ENCODE assay signal across 7 mouse cellular contexts in genomic region chr19:5756321-5756985, GRCm38 (mm10). TPM values are rescaled to one million over a fixed set of nuclear protein-coding genes. Genes with fewer than 3 reads are reported as not detected.
DNase-seq lines count a peak whose midpoint lies in the region; ATAC-seq and TF ChIP-seq lines count a peak whose summit lies in the region.

No protein-coding gene starts in this region.

- H3K4me2 ChIP-seq in hindbrain, embryonic 11.5 days (replicated peaks; ENCODE audit: low read depth, low read length): peak overlapping the region; percentile 39
- H3K4me2 ChIP-seq in neural tube, embryonic 15.5 days: peak overlapping the region; percentile 26

- no peak overlapping the region for H3K27ac ChIP-seq in ES-E14 (ENCODE audit: insufficient read depth, low read depth, low read length, poor library complexity, severe bottlenecking)
- no peak overlapping the region for H3K27ac ChIP-seq in hindbrain, embryonic 11.5 days (ENCODE audit: low read depth, low read length)
- H3K27ac ChIP-seq in neural tube, embryonic 15.5 days (replicated peaks): no peak overlapping the region

- H3K9me3 ChIP-seq in ES-E14 (ENCODE audit: control insufficient read depth, insufficient read depth, low read depth, low read length): no peaks in the 10 kb centered on the region
- H3K9me3 ChIP-seq in hindbrain, embryonic 11.5 days (ENCODE audit: control insufficient read depth, low read length): no peaks in the 10 kb centered on the region
- no peaks in the 10 kb centered on the region for H3K9me3 ChIP-seq in neural tube, embryonic 15.5 days (replicated peaks)

- H3K4me3 ChIP-seq in ES-E14 (ENCODE audit: insufficient read depth in 1 of 2, low read depth in 1 of 2, low read length in 2 of 2, poor library complexity in 1 of 2, severe bottlenecking in 1 of 2): peak overlapping the region; percentile 54
- H3K4me3 ChIP-seq in hindbrain, embryonic 11.5 days (ENCODE audit: low read depth, low read length): 0 out of 2 replicates have a peak overlapping the region, but pooled peaks have one; percentile 12
- H3K4me3 ChIP-seq in neural tube, embryonic 15.5 days (replicated peaks): no peak overlapping the region

- intact Hi-C loops in left cerebral cortex, postnatal 36 days (cut with DNase I): no loop called here

- H3K4me1 ChIP-seq in ES-E14 (ENCODE audit: control insufficient read depth in 2 of 2, insufficient read depth in 2 of 2, low read length in 2 of 2, poor library complexity in 1 of 2): peaks cover 3 to 16% of the 10 kb centered on the region in 2 experiments; a peak in 2 of 4 replicates
- peaks cover 8% of the 10 kb centered on the region; the same call in 1 of the 2 replicates for H3K4me1 ChIP-seq in hindbrain, embryonic 11.5 days (replicated peaks; ENCODE audit: control insufficient read depth, insufficient read depth, low read length)
- peaks cover 14% of the 10 kb centered on the region for H3K4me1 ChIP-seq in neural tube, embryonic 15.5 days

- H3K27me3 ChIP-seq in hindbrain, embryonic 11.5 days (ENCODE audit: control insufficient read depth, insufficient read depth, low read length): peaks cover 51% of the 10 kb centered on the region
- peaks cover 62% of the 10 kb centered on the region for H3K27me3 ChIP-seq in neural tube, embryonic 15.5 days (replicated peaks)

- in situ Hi-C loops in ES-E14 (cut with MboI; ENCODE audit: low sequenced_read_pairs in 2 of 2, unreplicated experiment in 2 of 2): no loop called here

- H3K9ac ChIP-seq in ES-E14 (ENCODE audit: insufficient read depth, low read depth, low read length, poor library complexity, severe bottlenecking): peak overlapping the region; percentile 33; the same call in 1 of the 2 replicates
- 0 out of 2 replicates have a peak overlapping the region, but pooled peaks have one; percentile 20 for H3K9ac ChIP-seq in hindbrain, embryonic 11.5 days (ENCODE audit: low read depth, low read length)
- H3K9ac ChIP-seq in neural tube, embryonic 15.5 days (replicated peaks): no peak overlapping the region

- H3K36me3 ChIP-seq in ES-E14 (ENCODE audit: control insufficient read depth, insufficient read depth, low read length, poor library complexity, severe bottlenecking): peaks cover 24% of the 10 kb centered on the region
- peaks cover 5% of the 10 kb centered on the region; the same call in 1 of the 2 replicates for H3K36me3 ChIP-seq in hindbrain, embryonic 11.5 days (ENCODE audit: control insufficient read depth, insufficient read depth, low read length)
- peaks cover 40% of the 10 kb centered on the region for H3K36me3 ChIP-seq in neural tube, embryonic 15.5 days

- no peak for ATAC-seq in hindbrain, embryonic 11.5 days (ENCODE audit: low FRiP score)
- ATAC-seq in neural tube, embryonic 15.5 days (ENCODE audit: low FRiP score): peak; percentile 51; the same call in 1 of the 2 replicates

- 6% methylated on average over 29 of the region's 29 CpGs for WGBS in hindbrain, embryonic 11.5 days
- 14% methylated on average over 28 of the region's 29 CpGs for WGBS in neural tube, embryonic 15.5 days

- DNase-seq in ES-E14 (ENCODE audit: low read depth, low spot score) (no peak), ZHBTc4 (ENCODE audit: low read depth, low spot score) (peak; percentile 47)
- DNase-seq in hindbrain, embryonic 11.5 days (ENCODE audit: low spot score): peak; percentile 41
- DNase-seq in left cerebral cortex, postnatal 36 days (ENCODE audit: low spot score in 2 of 2): peak; percentile 76 to 81
- DNase-seq in adrenal gland, adult 18-20 months (ENCODE audit: low spot score in 2 of 2): no peak
- no peak for DNase-seq in urinary bladder, postnatal 14 days (ENCODE audit: low spot score)

TF ChIP-seq in ES-E14, 5 proteins besides CTCF, POLR2A, EP300 and RAD21:
- no peak for TF ChIP-seq MAFK (IDR thresholded peaks at IDR 0.05; ENCODE audit: insufficient read depth, low read depth, low read length)
- no peak for TF ChIP-seq CHD2 (IDR thresholded peaks at IDR 0.05; ENCODE audit: low read depth, low read length)
- TF ChIP-seq ZNF384 (IDR thresholded peaks at IDR 0.05; ENCODE audit: low read depth, low read length): no peak
- TF ChIP-seq HCFC1 (IDR thresholded peaks at IDR 0.05; ENCODE audit: borderline replicate concordance, insufficient read depth, low read length): no peak

RNA-seq across cellular contexts. Expression of gene Scyl1, which starts 14.8 kb away (rescaled TPM):
- 55.6 and 80.8 TPM in 2 replicates for total RNA-seq in ES-E14 (2012; rRNA removed)
- polyA plus RNA-seq in hindbrain, embryonic 11.5 days (2014; fragmentation: Nextera tagmentation; extraction: Ambion mirVana): 47.2 and 55.7 TPM in 2 replicates
- total RNA-seq in left cerebral cortex, postnatal 36 days (2021): 10 to 100 TPM; 90.5 to 98.8 TPM
- polyA plus RNA-seq in neural tube, embryonic 15.5 days (2015; fragmentation: Nextera tagmentation; extraction: Ambion mirVana): 81.6 and 83.1 TPM in 2 replicates
- 100 to 1,000 TPM in 1 of 2 experiments, 10 to 100 TPM in 1; 92.3 to 105 TPM for total RNA-seq in adrenal gland, adult 18-20 months (2021)

RNA-seq across cellular contexts. Expression of gene Ltbp3, which starts 15.7 kb away (rescaled TPM):
- total RNA-seq in ES-E14 (2012; rRNA removed): 7.0 and 7.8 TPM in 2 replicates
- polyA plus RNA-seq in hindbrain, embryonic 11.5 days (2014; fragmentation: Nextera tagmentation; extraction: Ambion mirVana): 3.5 and 3.8 TPM in 2 replicates
- total RNA-seq in left cerebral cortex, postnatal 36 days (2021): 10 to 100 TPM; 25.1 to 40.3 TPM
- 15.6 and 19.1 TPM in 2 replicates for polyA plus RNA-seq in neural tube, embryonic 15.5 days (2015; fragmentation: Nextera tagmentation; extraction: Ambion mirVana)
- total RNA-seq in adrenal gland, adult 18-20 months (2021): 100 to 1,000 TPM; 241 to 252 TPM

RNA-seq across cellular contexts. Expression of gene Fam89b, which starts 27.0 kb away (rescaled TPM):
- total RNA-seq in ES-E14 (2012; rRNA removed): 12.3 and 16.4 TPM in 2 replicates
- 165 and 174 TPM in 2 replicates for polyA plus RNA-seq in hindbrain, embryonic 11.5 days (2014; fragmentation: Nextera tagmentation; extraction: Ambion mirVana)
- total RNA-seq in left cerebral cortex, postnatal 36 days (2021): 10 to 100 TPM; 26.8 to 28.7 TPM
- 122 and 138 TPM in 2 replicates for polyA plus RNA-seq in neural tube, embryonic 15.5 days (2015; fragmentation: Nextera tagmentation; extraction: Ambion mirVana)
- total RNA-seq in adrenal gland, adult 18-20 months (2021): 10 to 100 TPM; 42.9 to 61.5 TPM

RNA-seq across cellular contexts. Expression of gene Ehbp1l1, which starts 30.3 kb away (rescaled TPM):
- 9.0 and 16.4 TPM in 2 replicates for total RNA-seq in ES-E14 (2012; rRNA removed)
- polyA plus RNA-seq in hindbrain, embryonic 11.5 days (2014; fragmentation: Nextera tagmentation; extraction: Ambion mirVana): 4.4 and 6.2 TPM in 2 replicates
- 10 to 100 TPM; 22.9 to 27.1 TPM for total RNA-seq in left cerebral cortex, postnatal 36 days (2021)
- polyA plus RNA-seq in neural tube, embryonic 15.5 days (2015; fragmentation: Nextera tagmentation; extraction: Ambion mirVana): 15.9 and 18.6 TPM in 2 replicates
- 10 to 100 TPM; 33.5 to 45.6 TPM for total RNA-seq in adrenal gland, adult 18-20 months (2021)

RNA-seq across cellular contexts. Expression of gene Kcnk7, which starts 52.3 kb away (rescaled TPM):
- total RNA-seq in ES-E14 (2012; rRNA removed): 0.63 and 0.67 TPM in 2 replicates
- 0.19 TPM in 1 of 2 replicates, not detected in the other for polyA plus RNA-seq in hindbrain, embryonic 11.5 days (2014; fragmentation: Nextera tagmentation; extraction: Ambion mirVana)
- not detected for total RNA-seq in left cerebral cortex, postnatal 36 days (2021)
- polyA plus RNA-seq in neural tube, embryonic 15.5 days (2015; fragmentation: Nextera tagmentation; extraction: Ambion mirVana): 0.35 and 0.45 TPM in 2 replicates
- total RNA-seq in adrenal gland, adult 18-20 months (2021): not detected

Comparison
In these comparisons a context has a peak if more than half of its experiments do, and no peak if none do; other contexts are left out.
1. DNase-seq: peak in ZHBTc4 (single experiment), hindbrain, embryonic 11.5 days (single experiment) and left cerebral cortex, postnatal 36 days (2 of 2); none in ES-E14 (single experiment), adrenal gland, adult 18-20 months (0 of 2) and urinary bladder, postnatal 14 days (single experiment).
2. RNA of gene Ltbp3, which starts 15.7 kb away (total RNA-seq): 241 to 252 TPM in adrenal gland, adult 18-20 months; 25.1 to 40.3 TPM in left cerebral cortex, postnatal 36 days and 7.0 to 7.8 TPM in ES-E14; every median in the first group is over 4 times any median in the second.